Mouse (Mus musculus) forebrain, postnatal 0 days (tissue): Measurements from ENCODE around the gene Brca2. TPM values are rescaled to one million over a fixed set of nuclear protein-coding genes. Genes with fewer than 3 reads are reported as not detected.

ENCODE experiments used
- ATAC-seq: fragments of 200-750 bp; cut with Nextera tagmentation; 2 replicates; pipeline ENCODE4 v1.8.0; 2017; ENCODE audit warnings: mild to moderate bottlenecking, moderate library complexity
- DNase-seq: peaks from one replicate; pipeline ENCODE4 v3.0.0-alpha.2; 2015
- H3K27ac ChIP-seq: fragments of 300-500 bp; sonication (generic); 2 replicates; pipeline ENCODE4 v1.5.1; 2014; ENCODE audit warnings: low read depth, mild to moderate bottlenecking, antibody characterized with exemption, low read length, moderate library complexity, mixed read lengths
- H3K27me3 ChIP-seq: fragments of 300-500 bp; sonication (generic); 2 replicates; pipeline ENCODE4 v1.6.1; 2014; ENCODE audit warnings: mild to moderate bottlenecking, low read length, mixed read lengths; ENCODE audit not compliant: insufficient read depth
- H3K36me3 ChIP-seq: fragments of 300-500 bp; sonication (generic); 2 replicates; pipeline ENCODE4 v1.6.1; 2014; ENCODE audit warnings: mild to moderate bottlenecking, moderate library complexity; ENCODE audit not compliant: insufficient read depth
- H3K4me1 ChIP-seq: fragments of 300-500 bp; sonication (generic); 2 replicates; pipeline ENCODE4 v1.6.1; 2014; ENCODE audit warnings: antibody characterized with exemption; ENCODE audit not compliant: insufficient read depth
- H3K4me2 ChIP-seq: fragments of 300-500 bp; sonication (generic); 2 replicates; pipeline ENCODE4 v1.6.1; 2014; ENCODE audit warnings: low read depth, mild to moderate bottlenecking, moderate library complexity
- H3K4me3 ChIP-seq: fragments of 300-500 bp; sonication (generic); 2 replicates; pipeline ENCODE4 v1.5.1; 2014; ENCODE audit warnings: low read depth, low read length, mixed read lengths
- H3K9ac ChIP-seq: fragments of 300-500 bp; sonication (generic); 2 replicates; pipeline ENCODE4 v1.6.1; 2014; ENCODE audit warnings: mild to moderate bottlenecking
- H3K9me3 ChIP-seq: fragments of 300-500 bp; sonication (generic); 2 replicates; pipeline ENCODE4 v1.6.1; 2016; ENCODE audit warnings: low read length
- CTCF ChIP-seq: sonication (generic); IDR thresholded peaks from 2 replicates; pipeline ENCODE4 v1.5.1; 2016; ENCODE audit warnings: antibody characterized with exemption, control low read depth, low read depth
- WGBS: fragments of 180-500 bp; shearing (Covaris S2); extraction: QIAGEN DNeasy Blood & Tissue Kit; methylation state at CpG from one replicate; pipeline ENCODE4 v1.1.7; 2014; 5-methylcytosine and 5-hydroxymethylcytosine counted together
- polyA plus RNA-seq: library from polyadenylated mRNA; unstranded; fragments of >200 nt; fragmentation: Nextera tagmentation; extraction: Ambion mirVana; gene quantifications from 2 replicates; pipeline ENCODE4 v1.2.1, GENCODE M21; 2015
- total RNA-seq: library from RNA; depleted of rRNA; stranded (reverse); fragments of >200 nt; gene quantifications from 2 replicates; pipeline ENCODE4 v1.2.3, GENCODE M21; 2014

The Brca2 gene
- total and polyA plus RNA-seq, 2 experiments from 2014 or later = 9.7 to 9.8 TPM

DNA sequence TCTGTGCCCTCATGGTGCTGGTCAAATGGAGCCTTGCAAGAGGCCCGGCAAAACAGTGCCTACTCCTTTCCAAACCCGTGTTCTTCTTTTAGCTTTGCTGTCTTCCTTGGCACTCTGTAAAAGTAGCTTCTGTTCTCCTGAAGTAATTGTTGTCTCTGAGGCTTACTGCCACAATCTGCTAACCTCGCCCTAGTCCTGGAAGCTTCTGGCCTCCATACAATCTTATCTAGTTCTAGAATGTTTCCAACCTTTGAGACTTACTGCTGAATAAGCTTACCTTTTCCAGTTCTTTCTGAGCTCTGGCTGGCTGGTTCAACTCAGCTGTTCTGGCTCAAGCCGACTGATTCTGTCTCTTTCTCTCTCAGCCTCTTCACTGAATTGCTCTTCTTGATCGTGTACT, 39.4 kb downstream of the Brca2 start:
- Histone ChIP-seq H3K9ac (no peak overlapping the region), H3K36me3 (peaks cover 29% of the 10 kb centered on the region), H3K27me3 (no peaks in the 10 kb centered on the region), H3K4me2 (no peak overlapping the region), H3K27ac (no peak overlapping the region), H3K4me3 (no peak overlapping the region), H3K9me3 (no peaks in the 10 kb centered on the region), H3K4me1 (no peaks in the 10 kb centered on the region)
- no peak for TF ChIP-seq CTCF
- WGBS = 89% methylated on average over 5 of the region's 5 CpGs
- ATAC-seq (no peak), DNase-seq (no peak)

DNA sequence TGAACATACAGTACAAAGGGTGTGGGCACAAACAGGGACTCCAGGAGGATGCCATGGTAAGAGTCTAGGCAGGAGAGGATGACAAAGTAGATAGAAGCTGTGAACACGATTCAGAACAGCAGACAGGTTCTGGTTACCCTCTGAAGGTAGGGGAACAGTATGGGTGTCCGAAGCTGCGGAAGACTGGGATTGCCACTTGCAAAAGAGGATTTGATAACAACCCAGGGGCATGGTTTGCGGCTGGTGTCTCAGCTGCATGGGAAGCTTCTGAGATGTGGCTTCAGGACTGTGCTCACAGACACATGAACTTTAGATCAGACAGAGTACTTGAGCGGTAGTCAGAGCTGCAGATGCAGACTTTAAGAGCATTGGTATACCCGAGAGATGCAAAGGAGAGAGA, 42.0 kb downstream of the Brca2 start:
- WGBS = 93% methylated on average over 6 of the region's 6 CpGs
- no peak for TF ChIP-seq CTCF
- no peaks in the 10 kb centered on the region for H3K9me3 ChIP-seq

DNA sequence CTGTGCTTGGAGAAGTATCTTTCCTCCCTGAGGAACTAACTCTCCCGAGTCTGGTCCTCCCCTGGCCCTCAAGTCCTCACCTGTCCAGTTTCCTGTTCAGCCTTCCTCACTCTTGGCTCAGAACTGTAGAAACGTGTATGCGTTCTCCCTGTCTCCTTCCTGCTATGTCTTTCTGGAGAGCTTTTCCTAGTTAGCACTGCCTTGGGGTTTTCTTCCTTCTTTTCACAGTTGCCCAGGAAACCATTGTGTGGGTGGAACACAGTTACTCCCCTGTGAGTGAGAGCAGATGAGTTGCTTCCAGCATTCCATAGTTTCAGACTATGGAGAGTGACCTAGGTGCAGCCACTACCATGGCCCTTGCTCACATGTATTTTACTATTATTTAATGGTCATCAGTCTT, 43.8 kb downstream of the Brca2 start:
- DNase-seq (no peak), ATAC-seq (0 out of 2 replicates have a peak, but pooled peaks have one; percentile 18)
- TF ChIP-seq CTCF = no peak
- Histone ChIP-seq H3K9ac (no peak overlapping the region), H3K27ac (no peak overlapping the region), H3K9me3 (no peaks in the 10 kb centered on the region), H3K27me3 (no peaks in the 10 kb centered on the region), H3K36me3 (peaks cover 20% of the 10 kb centered on the region), H3K4me1 (no peaks in the 10 kb centered on the region), H3K4me2 (no peak overlapping the region), H3K4me3 (no peak overlapping the region)
- WGBS = 43% methylated on average over 3 of the region's 3 CpGs

More for the DNA sequence above, 42.0 kb downstream of the Brca2 start:
- no peaks in the 10 kb centered on the region for H3K27me3 ChIP-seq
- no peak overlapping the region for H3K27ac ChIP-seq
- H3K4me3 ChIP-seq = no peak overlapping the region
- peaks cover 25% of the 10 kb centered on the region for H3K36me3 ChIP-seq
- DNase-seq = no peak
- H3K4me1 ChIP-seq = no peaks in the 10 kb centered on the region
- no peak for ATAC-seq
- no peak overlapping the region for H3K9ac ChIP-seq
- H3K4me2 ChIP-seq = no peak overlapping the region

DNA sequence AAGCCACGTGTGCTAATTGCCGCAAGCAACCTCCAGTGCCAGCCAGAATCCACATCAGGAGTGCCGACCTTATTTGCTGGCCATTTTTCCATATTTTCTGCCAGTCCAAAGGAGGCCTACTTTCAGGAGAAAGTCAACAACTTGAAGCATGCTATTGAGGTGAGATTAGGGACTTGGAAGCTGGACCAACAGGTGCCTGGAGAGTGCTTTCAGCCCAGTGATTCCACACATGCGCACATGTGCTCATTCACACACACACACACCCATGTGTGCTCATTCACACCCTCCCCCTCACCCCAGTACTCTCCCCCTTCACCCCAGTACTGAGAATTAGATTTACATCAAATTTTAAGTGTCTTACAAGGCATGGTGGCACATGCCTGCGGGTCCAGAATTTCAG, 44.5 kb downstream of the Brca2 start:
- no peaks in the 10 kb centered on the region for H3K4me1 ChIP-seq
- H3K27ac ChIP-seq = no peak overlapping the region
- H3K9me3 ChIP-seq = no peaks in the 10 kb centered on the region
- 77% methylated on average over 5 of the region's 5 CpGs for WGBS
- no peak for TF ChIP-seq CTCF
- DNase-seq (no peak), ATAC-seq (no peak)
- H3K4me3 ChIP-seq = no peak overlapping the region
- H3K27me3 ChIP-seq = no peaks in the 10 kb centered on the region
- H3K36me3 ChIP-seq = peaks cover 21% of the 10 kb centered on the region
- no peak overlapping the region for H3K4me2 ChIP-seq
- H3K9ac ChIP-seq = no peak overlapping the region

DNA sequence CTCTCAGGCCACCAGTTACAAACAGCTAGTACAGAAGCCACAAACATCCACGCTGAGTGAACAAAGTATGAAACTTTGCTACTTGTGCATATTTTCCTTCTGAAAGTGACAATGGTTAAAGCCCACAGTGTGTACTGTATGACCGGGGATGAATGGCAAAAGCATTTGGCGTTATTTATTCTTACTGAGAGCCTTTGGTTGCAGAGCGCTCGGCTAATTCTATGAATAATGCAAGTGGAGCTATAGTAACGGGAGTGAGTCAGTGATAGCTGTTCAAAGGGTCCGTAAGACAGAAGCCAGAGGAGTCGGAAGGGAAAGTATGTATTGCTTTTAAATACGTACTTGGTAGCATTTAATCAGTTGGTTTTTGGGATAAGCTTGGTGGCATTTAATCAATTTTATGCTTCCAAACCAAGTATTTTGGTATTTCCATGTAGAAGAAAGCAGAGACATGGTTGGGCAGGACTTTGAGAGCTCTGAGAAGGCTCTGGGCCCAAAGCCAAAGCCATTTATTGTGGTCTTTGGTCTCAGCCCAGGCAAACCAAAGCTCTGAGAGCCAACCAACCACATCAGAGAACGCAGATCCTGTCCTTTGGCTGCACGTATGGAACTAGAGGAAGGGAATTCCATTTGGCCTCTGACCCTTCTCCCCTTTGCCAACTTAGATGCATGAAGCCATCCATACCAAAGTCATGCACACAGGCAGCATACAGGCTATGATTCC, 48.2 kb downstream of the Brca2 start:
- Histone ChIP-seq H3K4me1 (no peaks in the 10 kb centered on the region), H3K36me3 (peaks cover 21% of the 10 kb centered on the region), H3K9ac (no peak overlapping the region), H3K4me3 (no peak overlapping the region), H3K9me3 (no peaks in the 10 kb centered on the region), H3K27me3 (no peaks in the 10 kb centered on the region), H3K27ac (0 out of 2 replicates have a peak overlapping the region, but pooled peaks have one; percentile 15), H3K4me2 (no peak overlapping the region)
- DNase-seq = peak; percentile 50
- peak; percentile 42; the same call in 1 of the 2 replicates for ATAC-seq
- 44% methylated on average over 11 of the region's 11 CpGs for WGBS
- no peak for TF ChIP-seq CTCF

DNA sequence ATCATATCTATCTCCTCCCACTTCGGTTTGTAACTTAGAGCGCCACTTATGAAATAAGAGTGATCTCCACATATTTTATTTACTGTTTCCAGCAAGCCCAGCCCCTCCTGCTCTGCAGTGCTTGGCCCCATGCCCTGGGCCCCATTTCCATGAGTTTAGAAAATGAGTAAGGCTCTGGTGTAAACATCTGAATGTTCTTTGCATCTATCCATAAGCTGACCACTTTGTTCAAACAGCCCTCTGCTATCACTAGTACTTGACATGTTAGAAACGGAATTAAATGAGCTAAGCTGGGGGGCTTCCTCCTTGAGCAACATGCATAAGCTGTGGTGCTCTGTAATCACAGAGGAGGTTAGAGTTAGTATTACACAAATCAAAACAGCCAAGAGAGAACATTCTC, 52.0 kb downstream of the Brca2 start:
- no peaks in the 10 kb centered on the region for H3K27me3 ChIP-seq
- no peak overlapping the region for H3K27ac ChIP-seq
- H3K4me1 ChIP-seq = no peaks in the 10 kb centered on the region
- DNase-seq (no peak), ATAC-seq (no peak)
- peaks cover 11% of the 10 kb centered on the region for H3K36me3 ChIP-seq
- H3K4me3 ChIP-seq = no peak overlapping the region
- H3K4me2 ChIP-seq = no peak overlapping the region
- 88% methylated on average over 3 of the region's 3 CpGs for whole genome bisulfite sequencing
- no peak overlapping the region for H3K9ac ChIP-seq
- no peak for TF ChIP-seq CTCF
- H3K9me3 ChIP-seq = no peaks in the 10 kb centered on the region

DNA sequence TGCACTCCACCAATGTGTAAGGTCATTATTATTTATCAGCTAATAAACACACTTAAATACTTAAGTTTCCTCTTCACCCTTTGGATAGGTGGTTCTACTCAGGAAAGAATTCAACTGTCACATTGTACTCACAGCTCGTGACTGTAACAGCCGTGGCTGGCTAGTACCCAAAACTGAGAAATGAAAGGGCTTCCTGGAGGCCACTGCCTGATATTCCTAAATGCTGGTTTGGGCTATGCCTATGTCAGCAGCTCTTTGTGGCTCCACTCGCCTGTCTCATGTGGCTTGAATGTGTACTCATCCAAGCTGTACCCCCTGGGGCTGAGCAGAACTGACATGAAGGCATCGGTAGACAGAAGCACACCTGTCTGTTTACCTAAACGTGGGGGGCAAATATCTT, 52.5 kb downstream of the Brca2 start:
- no peak for ATAC-seq
- DNase-seq = no peak
- H3K4me3 ChIP-seq = no peak overlapping the region
- H3K27me3 ChIP-seq = no peaks in the 10 kb centered on the region
- H3K4me2 ChIP-seq = no peak overlapping the region
- no peak for TF ChIP-seq CTCF
- no peak overlapping the region for H3K27ac ChIP-seq
- H3K9me3 ChIP-seq = no peaks in the 10 kb centered on the region
- H3K9ac ChIP-seq = no peak overlapping the region
- 72% methylated on average over 5 of the region's 5 CpGs for WGBS
- H3K36me3 ChIP-seq = peaks cover 11% of the 10 kb centered on the region
- no peaks in the 10 kb centered on the region for H3K4me1 ChIP-seq
